Mouse (Mus musculus): ENCODE data around the gene Trim47.
"Not testable (repeated sequence)": the region's sequence is repeated elsewhere in the genome, so short reads cannot be mapped to it uniquely, and the experiment has no call there.

Trim47 gene

DNA sequence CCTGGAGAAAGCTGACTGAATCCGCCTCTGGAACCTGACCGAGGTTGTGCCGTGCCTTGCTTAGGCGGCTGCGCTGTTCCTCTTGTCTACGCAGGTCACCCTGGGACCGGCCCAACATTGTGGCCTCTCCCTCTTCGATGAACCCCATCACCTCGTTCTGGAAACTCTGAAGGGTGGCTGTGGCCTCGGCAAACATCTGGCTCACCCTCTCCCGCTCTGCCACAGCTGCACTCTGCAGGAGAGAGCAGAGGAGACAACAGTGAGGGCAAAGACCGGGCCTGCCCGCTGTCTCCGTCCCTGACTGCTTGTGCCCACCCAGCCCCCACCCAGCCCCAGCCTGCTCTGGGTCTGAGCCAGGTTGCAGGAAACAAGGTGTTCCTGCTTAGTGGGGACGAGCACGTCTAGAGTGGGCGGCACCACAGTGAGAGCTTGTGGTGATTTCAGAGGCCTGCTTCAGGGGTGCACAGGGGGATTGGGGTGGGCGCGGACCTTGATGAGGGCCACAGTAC, 19.2 kb downstream of the Trim47 start:
- no peak for DNase-seq (ENCODE audit: low read depth, low spot score)

DNA sequence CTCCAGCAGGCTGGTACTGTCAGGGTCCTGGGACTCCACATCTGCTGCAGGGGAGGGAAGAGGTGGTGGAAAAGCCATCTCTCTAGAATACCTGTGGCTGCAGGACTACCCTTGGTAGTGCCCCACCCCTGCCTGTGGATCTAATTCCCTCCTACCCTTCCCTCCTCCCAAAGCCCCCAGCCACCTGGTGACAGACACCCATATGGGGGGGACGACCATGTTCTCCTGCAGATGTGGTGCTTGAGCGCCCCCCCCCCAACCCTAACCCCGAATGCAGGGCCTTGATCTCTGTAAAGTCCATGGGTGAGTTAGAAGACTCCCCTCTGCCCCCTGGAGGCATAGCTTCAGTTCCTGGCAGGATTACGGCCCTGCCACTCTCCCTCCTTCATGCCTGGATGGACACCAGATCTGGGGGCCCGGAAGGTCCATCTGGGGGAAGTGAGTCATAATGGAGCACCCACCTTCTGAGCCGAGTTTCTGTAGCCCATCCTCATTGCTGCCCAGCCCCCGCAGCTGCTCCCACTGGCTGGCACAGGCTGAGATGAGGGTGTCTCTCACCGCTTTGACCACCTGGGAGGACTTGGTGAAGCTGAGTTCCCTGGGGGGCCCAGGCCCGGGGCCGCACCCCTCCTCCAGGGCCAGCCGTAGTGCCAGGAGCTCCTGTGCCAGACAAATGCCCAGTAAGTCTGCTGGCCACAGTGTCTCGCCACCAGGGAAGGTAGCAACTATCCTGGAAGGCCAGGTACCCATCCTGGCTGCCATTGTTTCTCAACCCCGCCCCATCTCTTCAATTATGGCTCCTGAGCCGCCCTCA, 19.8 kb downstream of the Trim47 start:
- no peak for DNase-seq (ENCODE audit: low read depth, low spot score)

DNA sequence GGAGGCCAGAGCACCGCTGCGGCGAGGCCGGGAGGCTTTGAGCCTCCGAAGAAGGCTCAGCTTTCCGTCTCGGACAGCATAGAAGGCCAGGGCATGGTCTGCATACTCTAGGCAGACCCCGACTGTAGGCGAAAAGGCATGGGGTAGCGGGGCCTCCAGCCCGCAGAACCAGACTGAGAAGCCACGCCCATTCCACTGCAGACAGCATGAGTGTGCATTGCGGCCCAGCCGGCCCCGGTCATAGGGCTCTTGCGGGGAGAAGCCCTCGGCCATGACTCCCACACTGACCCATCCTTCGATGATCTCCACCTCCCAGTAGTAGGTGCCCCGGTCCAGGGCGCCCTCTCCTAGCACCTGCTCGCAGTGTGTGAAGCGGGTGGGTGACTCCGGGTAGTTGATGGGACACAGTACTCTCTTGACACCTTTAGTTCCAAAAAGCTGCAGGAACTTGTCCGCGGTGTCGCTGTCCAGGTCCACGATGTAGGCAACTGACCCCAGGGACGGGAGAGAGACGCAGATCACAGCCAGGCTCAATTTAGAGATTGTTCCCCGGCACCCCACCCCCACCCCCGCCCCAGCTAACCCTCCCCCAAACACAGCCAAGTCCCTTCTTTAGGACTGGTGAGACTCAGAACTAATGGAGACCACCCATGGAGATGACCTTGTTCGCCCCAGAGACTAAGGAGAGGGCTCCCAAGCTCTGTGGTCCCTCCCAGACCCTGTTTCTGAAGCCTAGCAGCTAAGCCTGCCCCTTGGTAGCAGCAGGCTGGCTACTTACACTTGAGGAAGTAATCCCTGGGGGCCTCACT, 20.7 kb downstream of the Trim47 start:
- no peak for DNase-seq (ENCODE audit: low read depth, low spot score)

DNA sequence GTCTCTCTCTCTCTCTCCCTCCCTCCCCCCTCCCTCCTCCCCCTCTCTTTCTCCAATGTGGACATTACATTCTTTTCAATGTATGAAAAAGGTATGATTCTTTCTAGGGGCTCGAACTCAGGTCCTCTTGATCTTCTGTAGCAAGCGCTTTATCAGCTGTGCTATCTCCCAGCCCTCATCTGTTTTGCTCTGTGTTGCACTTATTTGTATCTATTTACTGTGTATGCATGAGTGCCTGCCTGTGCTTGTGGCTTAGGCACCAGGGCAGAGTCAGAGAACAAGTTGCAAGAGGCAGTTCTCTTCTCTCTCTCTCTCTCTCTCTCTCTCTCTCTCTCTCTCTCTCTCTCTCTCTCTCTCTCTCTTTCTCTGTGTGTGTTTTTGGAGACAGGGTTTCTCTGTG, 21.9 kb downstream of the Trim47 start:
- DNase-seq (ENCODE audit: low read depth, low spot score) = no peak

DNA sequence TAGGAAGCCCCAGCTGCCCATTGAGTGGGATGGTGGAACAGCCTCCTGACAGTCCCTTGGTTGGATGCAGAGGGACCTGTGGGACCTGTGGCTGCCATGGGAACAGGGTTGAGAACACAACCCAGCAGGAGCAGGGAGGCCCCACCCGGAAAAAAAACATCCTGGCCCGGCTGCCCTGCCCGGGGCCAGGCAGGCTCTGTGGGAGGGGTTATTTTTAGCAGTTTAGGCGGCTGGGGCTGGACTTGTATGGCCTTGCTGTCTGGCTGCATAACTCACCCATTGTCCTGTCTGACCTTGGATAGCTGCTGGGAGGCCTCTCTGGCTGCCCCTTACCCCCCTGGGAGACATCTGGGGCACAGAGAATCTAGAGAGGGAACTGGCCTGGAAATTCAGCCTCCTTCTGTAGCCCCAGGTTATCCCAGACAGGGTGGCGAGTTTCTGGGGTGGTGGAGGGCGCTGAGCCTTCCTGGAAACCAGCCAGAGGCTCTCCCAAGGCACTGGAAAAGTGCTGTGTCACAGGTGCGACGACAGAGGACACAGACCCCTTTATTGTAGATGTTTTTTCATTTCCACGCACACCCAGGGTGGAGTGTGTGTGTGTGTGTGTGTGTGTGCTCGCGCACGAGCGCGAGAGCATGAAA, 22.9 kb downstream of the Trim47 start:
- DNase-seq (ENCODE audit: low read depth, low spot score) = no peak

DNA sequence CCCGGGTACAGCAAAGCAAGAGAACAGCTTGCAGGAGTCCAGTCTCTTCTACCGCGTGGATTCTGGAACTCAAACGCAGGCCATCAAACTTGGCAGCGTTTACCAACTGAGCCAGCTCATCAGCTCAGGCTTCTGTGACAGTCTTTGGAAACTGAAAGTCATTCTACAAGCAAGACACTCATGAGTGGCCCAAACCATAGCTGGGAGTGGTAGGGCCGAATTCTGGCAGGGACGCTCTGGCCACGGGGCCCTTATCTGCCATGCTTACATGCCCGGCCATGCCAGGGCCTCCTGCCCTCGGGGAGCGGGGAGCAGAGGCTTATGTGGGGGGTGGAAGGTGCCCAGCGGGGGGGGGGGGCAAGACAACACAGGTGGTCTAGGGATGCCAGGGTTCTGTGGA, 23.4 kb downstream of the Trim47 start:
- DNase-seq (ENCODE audit: low read depth, low spot score) = no peak

DNA sequence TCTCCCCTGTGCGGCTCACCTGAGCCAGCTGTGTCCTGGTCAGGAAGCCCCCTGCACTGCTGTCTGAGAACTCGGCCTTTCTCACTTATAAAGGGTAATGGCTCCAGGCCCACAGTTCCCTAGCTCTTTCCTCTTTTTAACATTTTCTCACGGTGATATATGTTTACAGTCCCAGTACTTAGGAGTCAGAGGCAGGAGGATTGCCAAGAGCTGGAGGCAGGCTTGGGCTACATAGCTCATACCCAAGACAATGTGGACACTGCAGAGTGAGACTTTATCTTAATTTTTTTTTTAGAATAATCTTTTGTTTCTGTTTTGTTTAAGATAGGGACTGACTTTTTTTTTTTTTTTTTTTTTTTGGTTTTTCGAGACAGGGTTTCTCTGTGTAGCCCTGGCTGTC, 24.5 kb downstream of the Trim47 start:
- DNase-seq (ENCODE audit: low read depth, low spot score) = no peak

DNA sequence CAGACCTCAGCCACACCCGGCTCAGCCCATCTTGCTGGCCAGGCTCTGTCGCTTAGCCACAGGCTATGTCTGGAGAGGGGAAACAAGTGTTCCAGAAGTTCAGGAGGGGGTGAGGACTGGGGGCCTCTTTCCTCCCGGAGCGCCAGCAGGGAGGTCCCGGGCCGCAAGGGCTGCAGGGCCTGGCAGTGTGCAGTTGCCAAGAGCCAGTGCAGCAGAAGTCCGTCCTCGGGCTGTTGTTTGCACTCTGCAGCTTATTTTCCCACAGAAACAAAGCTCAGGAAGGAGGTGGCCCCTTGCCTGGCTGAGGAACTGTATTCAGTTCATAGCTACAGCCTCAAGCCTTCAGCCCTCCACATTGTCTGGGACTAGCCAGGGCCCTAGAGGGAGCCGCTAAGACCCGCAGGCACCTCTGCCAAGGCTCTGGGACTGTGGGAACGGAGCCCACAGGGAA, 25.1 kb downstream of the Trim47 start:
- DNase-seq (ENCODE audit: low read depth, low spot score) = no peak

DNA sequence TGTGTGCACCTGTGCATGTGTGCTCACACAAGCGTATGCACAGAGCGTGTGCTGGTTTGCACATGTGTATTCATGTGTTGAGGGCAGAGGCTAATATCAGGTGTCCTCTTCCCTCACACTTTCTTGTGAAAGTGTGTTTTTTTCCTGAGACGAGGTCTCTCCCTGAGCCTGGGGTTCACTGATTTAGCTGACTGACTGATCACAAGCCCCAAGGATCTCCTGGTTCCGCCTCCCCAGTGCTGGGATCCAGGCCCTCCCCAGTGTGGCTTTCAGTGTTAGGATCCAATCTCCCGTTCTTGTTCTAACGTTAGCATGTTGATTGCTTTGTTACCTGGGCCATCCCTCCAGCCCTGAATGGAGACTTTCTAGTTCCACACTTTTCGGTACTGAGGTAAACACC, 26.2 kb downstream of the Trim47 start:
- no peak for DNase-seq (ENCODE audit: low read depth, low spot score)

DNA sequence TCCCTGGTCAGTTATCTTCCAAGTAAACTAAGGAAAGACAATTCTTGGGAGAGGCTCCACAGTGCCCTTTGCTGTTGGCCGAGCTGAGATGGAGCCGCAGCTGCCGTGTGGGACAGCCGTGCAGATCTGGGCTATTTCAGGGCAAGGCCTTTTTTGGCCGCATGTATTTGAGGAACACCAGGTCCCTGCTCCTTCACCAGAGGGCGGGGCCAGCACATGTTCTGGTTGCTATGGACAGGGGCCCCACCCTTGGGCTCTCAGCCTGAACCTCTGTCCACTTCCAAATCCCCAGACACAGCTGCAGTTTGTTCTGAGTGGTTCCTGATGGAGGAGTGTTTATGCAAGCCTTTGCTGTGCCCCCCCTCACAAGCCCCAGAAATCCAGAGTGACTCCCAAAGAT, 26.6 kb downstream of the Trim47 start:
- DNase-seq (ENCODE audit: low read depth, low spot score) = no peak

DNA sequence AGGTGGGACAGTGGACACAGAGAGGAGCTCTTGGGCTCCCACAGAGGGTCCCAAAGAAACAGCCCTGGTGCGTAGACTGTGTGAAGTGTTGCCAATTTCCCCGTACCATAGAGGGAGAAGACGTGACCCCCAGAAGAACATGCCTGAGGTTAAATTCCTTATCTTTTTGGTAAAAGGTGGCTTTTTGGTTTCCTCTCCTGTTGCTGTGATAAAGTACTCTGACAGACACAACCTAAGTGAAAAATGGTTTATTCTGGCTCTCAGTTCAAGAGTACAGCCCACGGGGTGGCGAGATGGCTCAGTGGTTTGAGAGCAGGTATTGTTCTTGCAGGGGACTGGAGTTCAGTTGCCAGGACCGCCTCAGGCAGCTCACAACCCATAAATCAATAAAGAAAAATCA, 27.5 kb downstream of the Trim47 start:
- no peak for DNase-seq (ENCODE audit: low read depth, low spot score)

DNA sequence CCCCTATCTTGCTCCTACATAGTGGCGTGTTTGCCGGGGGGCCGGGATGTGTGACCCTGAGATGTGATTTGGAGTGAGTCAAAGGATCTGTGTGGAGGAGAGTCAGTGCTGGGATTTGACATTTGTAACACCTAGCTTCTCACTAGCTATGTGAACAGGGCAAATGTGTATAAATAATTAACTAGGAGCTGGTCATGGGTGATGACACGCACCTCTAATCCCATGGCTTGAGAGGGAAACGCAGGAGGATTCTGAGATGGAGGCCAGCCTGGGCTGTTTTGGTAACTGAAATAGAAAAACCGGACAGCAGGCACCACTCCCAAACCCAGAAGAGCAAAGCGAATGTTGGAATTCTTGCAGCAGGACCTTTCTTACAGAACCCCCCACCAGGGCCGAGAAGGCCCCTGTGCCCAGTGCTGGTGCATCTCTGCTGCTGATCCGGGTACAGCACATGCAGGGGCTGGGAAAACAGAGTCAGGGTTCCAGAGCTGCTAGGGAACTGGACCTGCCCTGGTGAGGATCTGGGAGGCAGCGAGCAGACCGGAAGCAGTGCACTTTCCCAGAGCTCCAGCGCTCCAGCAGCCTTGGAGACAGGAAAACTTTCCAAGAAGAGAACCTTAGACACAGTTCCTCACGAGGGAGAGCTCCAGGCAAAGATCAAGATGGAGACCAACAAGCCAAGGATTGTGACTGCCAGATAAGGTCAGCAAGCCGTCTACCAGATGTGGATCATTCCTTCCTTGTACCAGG, 28.1 kb downstream of the Trim47 start:
- DNase-seq (ENCODE audit: low read depth, low spot score) = no peak

DNA sequence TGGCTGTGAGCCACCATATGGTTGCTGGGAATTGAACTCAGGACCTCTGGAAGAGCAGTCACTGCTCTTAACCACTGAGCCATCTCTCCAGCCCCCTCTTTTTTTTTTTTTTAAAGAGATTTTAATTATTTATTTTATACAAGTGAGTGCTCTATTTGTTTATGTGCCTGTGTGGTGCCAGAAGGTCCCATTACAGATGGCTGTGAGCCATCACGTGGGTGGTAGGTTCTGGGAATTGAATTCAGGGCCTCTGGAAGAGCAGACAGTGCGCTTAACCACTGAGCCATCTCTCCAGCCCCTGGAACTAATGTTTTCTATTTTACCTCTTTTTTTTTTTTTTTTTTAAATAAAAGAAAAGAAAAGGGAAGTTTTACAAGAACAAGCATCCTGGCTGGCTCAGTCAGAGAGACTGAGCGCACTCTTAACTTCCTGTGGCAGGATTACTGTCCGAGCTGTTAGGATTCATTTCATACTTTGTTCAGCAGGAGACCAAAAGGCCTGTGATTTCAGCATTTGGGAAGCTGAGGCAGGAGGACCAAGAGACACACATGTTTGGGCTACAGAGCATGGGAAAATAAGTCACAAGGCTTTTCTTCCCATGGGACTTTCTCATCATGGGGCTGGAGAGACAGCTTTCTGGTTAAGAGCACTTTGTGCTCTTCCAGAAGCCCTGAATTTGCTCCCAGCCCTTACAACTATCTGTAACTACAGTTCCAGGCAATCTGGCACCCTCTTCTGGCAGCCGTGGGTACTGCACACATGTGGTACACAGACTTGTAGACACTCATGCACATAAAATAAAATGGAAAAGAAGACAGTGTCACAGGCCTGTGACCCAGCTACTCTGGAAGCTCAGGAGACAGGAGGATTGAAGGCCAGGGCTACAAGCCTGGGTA, 30.5 kb downstream of the Trim47 start:
- DNase-seq (ENCODE audit: low read depth, low spot score) = no peak

DNA sequence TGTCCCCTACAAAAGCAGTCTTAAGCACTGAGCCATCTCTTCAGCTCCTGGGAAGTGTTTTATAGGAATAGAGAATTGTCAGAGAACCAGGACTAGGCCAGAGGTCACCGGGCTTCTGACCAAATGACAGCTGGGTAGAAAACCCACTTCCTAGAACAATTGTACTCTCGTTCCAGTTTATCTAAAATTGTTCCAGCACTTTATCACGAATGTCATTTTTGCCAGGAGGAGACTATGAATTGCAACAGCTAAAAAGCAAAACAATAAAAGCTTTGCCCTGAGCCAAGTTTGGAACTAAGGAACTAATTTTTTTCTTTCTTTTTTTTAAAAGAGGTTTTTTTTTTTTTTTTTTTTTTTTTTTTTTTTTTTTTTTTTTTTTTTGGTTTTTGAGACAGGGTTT, 31.4 kb downstream of the Trim47 start:
- DNase-seq (ENCODE audit: low read depth, low spot score) = no peak

DNA sequence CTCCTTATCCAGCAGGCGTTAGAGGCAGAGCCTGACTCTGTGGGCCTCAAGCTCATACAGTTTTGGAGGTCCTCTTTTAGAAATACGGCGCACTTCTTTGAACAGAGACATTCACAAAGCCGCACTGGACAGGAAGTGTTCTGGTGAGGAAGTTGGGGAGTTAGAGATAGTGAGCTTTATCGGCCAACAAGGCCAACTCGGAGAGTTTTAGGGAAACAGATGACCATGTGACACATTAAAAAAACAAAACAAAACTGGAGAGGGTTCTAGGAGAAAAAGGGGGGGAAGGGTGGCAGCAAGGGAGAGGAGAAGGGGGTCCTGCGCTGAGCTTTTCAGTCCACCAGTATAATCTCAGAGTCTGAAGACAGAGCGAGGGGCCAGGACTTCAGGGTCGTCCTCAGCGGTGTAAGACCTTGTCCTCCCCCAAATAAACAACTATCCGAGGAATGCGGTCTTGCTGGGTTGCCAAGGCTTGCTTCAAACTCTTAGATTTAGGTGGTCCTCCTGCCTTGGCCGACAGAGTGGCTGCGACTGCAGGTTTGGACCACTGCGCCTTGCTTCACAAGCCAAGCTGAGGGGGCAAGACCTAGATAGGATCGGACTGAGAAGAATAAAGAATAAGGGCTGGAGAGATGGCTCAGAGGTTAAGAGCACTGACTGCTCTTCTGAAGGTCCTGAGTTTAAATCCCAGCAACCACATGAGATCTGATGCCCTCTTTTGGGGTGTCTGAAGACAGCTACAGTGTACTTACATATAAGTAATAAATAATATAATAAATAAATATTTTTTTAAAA, 33.0 kb downstream of the Trim47 start:
- DNase-seq (ENCODE audit: low read depth, low spot score) = no peak

DNA sequence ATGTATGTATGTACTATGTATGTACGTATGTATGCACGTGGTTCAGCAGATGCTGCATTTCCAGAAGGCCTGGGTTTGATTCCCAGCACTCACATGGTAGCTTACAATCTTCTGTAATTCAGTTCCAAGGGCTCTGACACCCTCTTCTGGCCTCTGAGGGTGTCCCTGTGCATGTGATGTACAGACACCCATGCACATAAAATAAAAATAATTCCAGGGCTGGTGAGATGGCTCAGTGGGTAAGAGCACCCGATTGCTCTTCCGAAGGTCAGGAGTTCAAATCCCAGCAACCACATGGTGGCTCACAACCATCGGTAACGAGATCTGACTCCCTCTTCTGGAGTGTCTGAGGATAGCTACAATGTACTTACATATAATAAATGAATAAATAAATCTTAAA, 34.1 kb downstream of the Trim47 start:
- DNase-seq (ENCODE audit: low read depth, low spot score) = not testable (repeated sequence)

DNA sequence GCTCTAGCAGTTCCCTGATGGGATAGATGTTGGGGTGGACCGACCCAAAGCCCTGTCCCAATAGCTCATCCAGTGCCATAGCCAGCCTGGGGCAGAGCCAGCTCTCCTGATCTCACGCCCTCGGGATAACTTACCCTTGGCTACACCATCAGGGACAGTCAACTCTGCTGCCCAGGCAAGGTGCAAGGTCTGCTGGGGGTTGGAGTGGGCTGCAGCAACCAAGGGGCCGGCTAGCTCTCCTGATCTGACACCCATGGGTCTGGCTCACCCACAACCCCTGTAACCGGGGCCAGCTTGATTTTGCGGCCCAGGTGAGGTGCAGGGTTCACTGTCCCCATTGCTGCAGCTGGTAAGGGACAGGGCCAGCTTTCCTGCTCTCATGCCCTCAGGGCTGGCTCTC, 35.4 kb downstream of the Trim47 start:
- DNase-seq (ENCODE audit: low read depth, low spot score) = no peak

DNA sequence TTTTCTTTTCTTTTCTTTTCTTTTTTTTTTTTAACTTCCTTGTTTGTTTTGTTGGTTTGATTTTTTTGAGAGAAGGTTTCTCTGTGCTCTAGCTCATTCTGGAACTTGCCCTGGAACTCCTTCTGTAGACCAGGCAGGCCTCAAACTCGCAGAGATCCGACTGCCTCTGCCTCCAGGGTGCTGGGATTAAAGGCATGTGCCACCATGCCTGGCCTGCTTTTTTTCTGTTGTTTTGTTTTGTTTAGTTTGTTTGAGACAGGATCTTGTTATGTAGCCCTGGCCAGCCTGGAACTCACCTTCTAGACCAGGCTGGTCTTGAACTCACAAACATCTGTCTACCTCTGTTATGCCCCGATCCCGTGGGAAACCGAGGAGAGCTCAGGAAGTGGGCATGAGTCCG, 37.5 kb downstream of the Trim47 start:
- no peak for DNase-seq (ENCODE audit: low read depth, low spot score)

DNA sequence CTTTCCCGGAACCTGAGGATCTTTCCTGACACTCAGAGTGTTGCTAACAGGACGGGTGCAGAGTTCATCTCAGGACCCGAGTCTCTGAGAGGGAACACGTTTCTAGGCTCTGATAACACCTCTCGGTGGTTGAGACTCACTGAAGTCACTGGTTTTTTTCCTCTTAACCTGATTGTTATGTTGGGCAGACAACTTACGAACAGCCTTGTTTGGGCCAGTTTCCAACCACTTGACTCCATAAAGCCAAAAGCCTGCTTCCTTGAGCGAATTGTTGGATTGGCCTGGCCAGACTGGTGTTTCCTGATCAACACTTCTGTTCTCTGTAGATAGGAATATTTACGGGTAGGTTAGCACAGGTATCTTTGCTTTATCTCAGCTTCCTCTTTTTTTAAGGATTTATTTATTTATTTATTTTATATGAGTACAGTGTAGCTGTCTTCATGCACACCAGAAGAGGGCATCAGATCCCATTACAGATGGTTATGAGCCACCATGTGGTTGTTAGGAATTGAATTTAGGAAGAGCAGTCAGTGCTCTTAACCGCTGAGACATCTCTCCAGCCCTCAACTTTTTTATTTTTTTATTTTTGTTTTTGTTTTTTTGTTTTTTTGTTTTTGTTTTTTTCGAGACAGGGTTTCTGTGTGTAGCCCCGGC, 38.1 kb downstream of the Trim47 start:
- DNase-seq (ENCODE audit: low read depth, low spot score) = no peak
